Mouse (Mus musculus) embryonic facial prominence, embryonic 13.5 days (tissue): ENCODE data around the gene Myo1d. TPM values are rescaled to one million over a fixed set of nuclear protein-coding genes. Genes with fewer than 3 reads are reported as not detected.
A peak's percentile ranks its signal among the peaks of the same experiment; 100 is the strongest.

Source experiments
- ATAC-seq: fragments of 200-750 bp; cut with Nextera tagmentation; 2 replicates; pipeline ENCODE4 v1.8.0; 2017; ENCODE audit warnings: low read depth; ENCODE audit not compliant: insufficient number of reproducible peaks, insufficient read depth, low FRiP score, low TSS enrichment
- H3K27ac ChIP-seq: fragments of 300-500 bp; sonication (generic); 2 replicates; pipeline ENCODE4 v1.5.1; 2015; ENCODE audit warnings: moderate library complexity, mild to moderate bottlenecking, inconsistent platforms
- H3K27me3 ChIP-seq: fragments of 300-500 bp; sonication (generic); 2 replicates; pipeline ENCODE4 v1.6.1; 2015; ENCODE audit warnings: mild to moderate bottlenecking, inconsistent platforms
- H3K36me3 ChIP-seq: fragments of 300-500 bp; sonication (generic); 2 replicates; pipeline ENCODE4 v1.6.1; 2015; ENCODE audit warnings: mild to moderate bottlenecking, inconsistent platforms
- H3K4me1 ChIP-seq: fragments of 300-500 bp; sonication (generic); 2 replicates; pipeline ENCODE4 v1.6.1; 2015; ENCODE audit warnings: inconsistent platforms
- H3K4me2 ChIP-seq: fragments of 300-500 bp; sonication (generic); 2 replicates; pipeline ENCODE4 v1.6.1; 2015; ENCODE audit warnings: moderate library complexity, mild to moderate bottlenecking, inconsistent platforms
- H3K4me3 ChIP-seq: fragments of 300-500 bp; sonication (generic); 2 replicates; pipeline ENCODE4 v1.5.1; 2015; ENCODE audit warnings: mild to moderate bottlenecking, inconsistent platforms
- H3K9ac ChIP-seq: fragments of 300-500 bp; sonication (generic); 2 replicates; pipeline ENCODE4 v1.6.1; 2015; ENCODE audit warnings: mild to moderate bottlenecking, inconsistent platforms
- H3K9me3 ChIP-seq: fragments of 300-500 bp; sonication (generic); 2 replicates; pipeline ENCODE4 v1.6.1; 2016; ENCODE audit warnings: inconsistent platforms
- WGBS: fragments of 180-500 bp; shearing (Covaris S2); methylation state at CpG from one replicate; pipeline ENCODE4 v1.1.7; 2015; ENCODE audit warnings: mixed read lengths; 5-methylcytosine and 5-hydroxymethylcytosine counted together
- polyA plus RNA-seq: library from polyadenylated mRNA; unstranded; fragments of >200 nt; fragmentation: Nextera tagmentation; extraction: Ambion mirVana; gene quantifications from 2 replicates; pipeline ENCODE4 v1.2.1, GENCODE M21; 2015

The Myo1d gene
- polyA plus RNA-seq, 1 experiment from 2014 or later: 7.7 TPM

DNA sequence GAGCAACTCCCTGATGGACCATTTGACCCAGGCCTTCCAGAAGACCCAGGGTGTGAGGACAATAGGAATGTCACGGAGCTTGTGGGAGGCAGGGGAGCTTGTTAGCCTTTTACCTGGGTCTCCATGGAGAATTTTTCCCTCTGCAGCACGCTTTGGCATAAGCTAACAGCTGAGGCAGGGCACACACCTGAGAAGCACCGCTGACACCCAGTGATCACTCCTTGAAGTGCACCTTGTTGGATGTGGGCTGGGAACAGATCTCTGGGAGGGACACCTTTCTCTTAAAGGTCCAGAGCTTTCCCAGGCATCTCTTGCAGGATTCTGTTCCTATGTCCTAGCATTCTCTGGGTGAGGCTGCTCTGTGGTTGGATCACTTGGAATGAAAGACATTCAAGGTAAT lies 20.2 kb upstream of the Myo1d start:
- Histone ChIP-seq H3K27ac (no peak overlapping the region), H3K4me2 (no peak overlapping the region), H3K9me3 (no peaks in the 10 kb centered on the region), H3K36me3 (no peaks in the 10 kb centered on the region), H3K4me1 (no peaks in the 10 kb centered on the region), H3K4me3 (no peak overlapping the region), H3K27me3 (no peaks in the 10 kb centered on the region), H3K9ac (no peak overlapping the region)
- 41% methylated on average over 3 of the region's 3 CpGs for WGBS
- ATAC-seq: no peak

DNA sequence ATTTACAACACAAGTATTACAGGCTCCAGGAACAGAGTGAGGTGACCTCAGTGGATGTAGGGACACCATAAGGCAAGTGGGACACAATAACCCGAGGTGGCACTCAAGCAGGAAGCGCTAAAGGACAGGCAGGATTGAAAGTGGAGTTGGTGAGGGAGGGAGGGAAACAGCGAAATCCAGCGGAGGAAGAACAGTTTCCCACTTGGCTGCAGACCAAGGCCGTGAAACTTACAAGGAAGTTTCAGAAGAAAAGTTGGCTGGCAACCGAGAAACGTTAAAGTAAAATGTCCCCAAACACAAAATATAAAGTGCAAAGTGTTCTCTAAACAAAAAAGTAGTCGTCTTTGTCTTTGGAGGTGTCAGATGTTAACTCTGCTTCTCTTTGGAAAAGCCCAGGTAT lies 15.6 kb upstream of the Myo1d start:
- H3K9me3 ChIP-seq: no peaks in the 10 kb centered on the region
- no peaks in the 10 kb centered on the region for H3K36me3 ChIP-seq
- H3K27me3 ChIP-seq: no peaks in the 10 kb centered on the region
- H3K4me2 ChIP-seq: no peak overlapping the region
- WGBS: 78% methylated on average over 8 of the region's 8 CpGs
- ATAC-seq: no peak
- no peak overlapping the region for H3K4me3 ChIP-seq
- no peaks in the 10 kb centered on the region for H3K4me1 ChIP-seq
- no peak overlapping the region for H3K9ac ChIP-seq
- H3K27ac ChIP-seq: no peak overlapping the region

DNA sequence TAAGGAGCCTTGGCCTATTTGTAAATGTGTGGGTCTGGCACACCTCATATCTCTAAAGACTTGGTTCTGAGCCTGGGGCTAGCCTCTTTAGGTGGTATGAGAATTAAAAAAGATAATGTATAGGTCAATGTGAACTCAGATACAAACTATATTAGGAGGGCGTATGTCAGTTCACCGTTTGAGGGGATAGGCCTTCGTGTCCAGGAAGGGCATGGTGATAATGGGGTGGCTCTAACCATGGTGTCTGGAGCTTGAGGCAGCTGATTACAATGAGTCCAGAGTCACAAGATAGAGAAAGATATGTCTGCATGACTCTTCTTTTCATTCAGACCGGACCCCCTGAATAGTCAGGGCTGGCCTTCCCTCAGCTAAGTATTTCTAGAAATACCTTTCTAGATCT lies 14.5 kb upstream of the Myo1d start:
- Histone ChIP-seq H3K36me3 (no peaks in the 10 kb centered on the region), H3K27ac (no peak overlapping the region), H3K4me1 (no peaks in the 10 kb centered on the region), H3K4me2 (no peak overlapping the region), H3K9me3 (no peaks in the 10 kb centered on the region), H3K4me3 (no peak overlapping the region), H3K27me3 (no peaks in the 10 kb centered on the region), H3K9ac (no peak overlapping the region)
- ATAC-seq: no peak
- WGBS: 91% methylated on average over 4 of the region's 4 CpGs

GRCm38 (mm10) chr11:80793386-80793785 lies 13.6 kb upstream of the Myo1d start:
- Histone ChIP-seq H3K9ac (no peak overlapping the region), H3K27me3 (no peaks in the 10 kb centered on the region), H3K4me1 (no peaks in the 10 kb centered on the region), H3K9me3 (no peaks in the 10 kb centered on the region), H3K27ac (no peak overlapping the region), H3K4me3 (no peak overlapping the region), H3K4me2 (no peak overlapping the region), H3K36me3 (no peaks in the 10 kb centered on the region)
- WGBS: 85% methylated on average over 4 of the region's 4 CpGs
- no peak for ATAC-seq

- Histone ChIP-seq H3K4me2 (no peak overlapping the region), H3K9ac (no peak overlapping the region), H3K4me1 (no peaks in the 10 kb centered on the region), H3K36me3 (no peaks in the 10 kb centered on the region), H3K4me3 (no peak overlapping the region), H3K9me3 (no peaks in the 10 kb centered on the region), H3K27me3 (no peaks in the 10 kb centered on the region), H3K27ac (no peak overlapping the region)
- WGBS: 67% methylated on average over 3 of the region's 3 CpGs
- ATAC-seq: no peak
Measured at GRCm38 (mm10) chr11:80791677-80792432, 12.0 kb upstream of the Myo1d start.

DNA sequence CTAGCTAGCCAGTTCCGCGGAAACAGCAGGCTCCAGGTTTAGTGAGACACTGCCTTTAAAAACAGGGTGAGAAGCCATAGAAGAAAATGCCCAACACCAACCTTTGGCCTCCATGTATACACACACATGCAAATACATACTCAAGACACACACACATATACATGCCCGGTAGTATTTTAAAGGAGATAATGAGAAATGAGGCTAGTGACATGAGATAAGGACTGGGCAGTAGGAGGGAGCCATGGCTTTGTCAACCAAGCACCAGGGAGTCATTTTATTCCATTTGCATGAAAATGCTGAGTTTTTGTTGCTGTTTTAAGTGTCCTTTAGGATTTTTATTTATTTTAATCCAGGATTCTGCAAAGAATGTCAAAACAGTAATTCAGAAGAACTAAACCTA lies 10.6 kb upstream of the Myo1d start:
- no peak overlapping the region for H3K27ac ChIP-seq
- 75% methylated on average over 3 of the region's 3 CpGs for WGBS
- H3K9me3 ChIP-seq: no peaks in the 10 kb centered on the region
- ATAC-seq: no peak
- no peaks in the 10 kb centered on the region for H3K27me3 ChIP-seq
- no peaks in the 10 kb centered on the region for H3K4me1 ChIP-seq
- H3K4me2 ChIP-seq: no peak overlapping the region
- no peak overlapping the region for H3K4me3 ChIP-seq
- H3K36me3 ChIP-seq: no peaks in the 10 kb centered on the region
- H3K9ac ChIP-seq: no peak overlapping the region

DNA sequence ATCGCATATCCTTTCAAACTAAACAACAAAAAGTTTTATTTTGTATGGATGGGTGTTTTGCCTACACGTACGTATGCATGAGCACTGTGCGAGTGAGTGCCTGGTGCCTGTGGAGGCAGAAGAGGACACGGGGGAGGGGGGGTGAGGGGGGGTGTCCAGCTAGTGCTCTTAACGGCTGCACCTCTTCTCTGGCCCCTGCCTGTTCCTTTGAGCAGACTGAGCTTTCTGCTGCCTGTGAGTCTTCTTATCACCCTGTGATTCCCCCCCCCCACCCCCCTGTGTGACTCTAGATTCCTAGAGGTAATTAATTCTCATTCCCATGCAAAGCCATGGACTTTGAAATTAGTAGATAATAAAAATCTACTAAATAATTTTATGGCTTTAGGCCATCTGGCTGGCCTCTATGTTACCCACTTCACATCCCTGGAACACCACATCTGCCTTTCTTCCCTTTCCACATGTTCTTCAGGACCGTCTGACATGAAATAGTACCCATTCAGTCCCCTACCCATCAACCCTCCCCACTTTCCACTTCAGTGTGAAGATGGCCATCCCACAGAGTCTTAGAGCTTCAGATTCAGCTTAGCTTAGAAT lies 9.9 kb upstream of the Myo1d start:
- no peak for ATAC-seq

DNA sequence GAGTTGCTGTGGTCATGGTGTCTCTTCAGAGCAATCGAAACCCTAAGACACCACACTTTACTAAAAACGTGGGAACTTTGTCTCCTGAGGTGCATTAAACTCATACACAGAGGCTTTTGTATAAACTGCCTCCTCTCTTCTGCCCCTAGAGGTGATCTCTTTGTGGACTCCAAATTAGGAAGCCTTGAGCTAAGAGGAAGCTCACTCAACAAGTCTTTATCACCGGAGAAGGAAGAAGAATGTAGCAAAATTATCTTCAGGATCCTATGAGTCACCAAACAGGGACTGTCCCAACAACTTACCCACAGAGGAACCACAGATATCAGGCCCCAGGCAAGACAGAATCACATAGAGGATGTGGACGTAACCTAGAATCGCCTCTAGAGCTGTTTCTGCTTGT lies 5.8 kb upstream of the Myo1d start:
- no peaks in the 10 kb centered on the region for H3K27me3 ChIP-seq
- WGBS: 81% methylated on average over 5 of the region's 5 CpGs

More for the DNA sequence above, 9.9 kb upstream of the Myo1d start:
- WGBS: 66% methylated on average over 7 of the region's 7 CpGs
- H3K4me3 ChIP-seq: no peak overlapping the region
- no peaks in the 10 kb centered on the region for H3K27me3 ChIP-seq
- H3K9ac ChIP-seq: no peak overlapping the region
- no peak overlapping the region for H3K27ac ChIP-seq
- H3K9me3 ChIP-seq: no peaks in the 10 kb centered on the region
- no peaks in the 10 kb centered on the region for H3K36me3 ChIP-seq
- no peak overlapping the region for H3K4me2 ChIP-seq
- no peaks in the 10 kb centered on the region for H3K4me1 ChIP-seq

DNA sequence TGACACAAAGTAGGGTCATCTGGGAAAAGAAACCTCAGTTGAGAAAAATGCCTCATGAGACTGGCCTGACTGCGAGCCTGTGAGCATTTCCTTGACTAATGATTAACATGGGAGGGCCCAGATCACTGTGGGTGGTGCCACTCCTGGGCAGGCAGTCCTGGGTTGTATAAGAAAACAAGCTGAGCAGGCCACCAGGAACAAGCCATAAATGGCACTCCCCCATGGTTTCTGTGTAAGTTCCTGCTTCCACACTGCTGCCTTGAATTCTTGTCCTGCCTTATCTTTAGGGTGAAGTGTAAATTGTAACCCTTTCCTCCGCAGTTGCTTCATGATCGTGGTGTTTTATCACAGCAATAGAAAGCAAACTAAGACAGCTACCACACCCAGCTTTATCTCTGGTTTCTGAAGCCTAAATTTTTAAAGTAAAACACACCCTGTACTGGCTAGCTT lies 4.5 kb upstream of the Myo1d start:
- no peak for ATAC-seq
- no peaks in the 10 kb centered on the region for H3K4me1 ChIP-seq
- 56% methylated on average over 3 of the region's 3 CpGs for WGBS

More for the DNA sequence above, 5.8 kb upstream of the Myo1d start:
- Histone ChIP-seq H3K9me3 (no peaks in the 10 kb centered on the region), H3K36me3 (no peaks in the 10 kb centered on the region), H3K4me1 (no peaks in the 10 kb centered on the region), H3K4me2 (no peak overlapping the region), H3K9ac (no peak overlapping the region), H3K4me3 (no peak overlapping the region), H3K27ac (no peak overlapping the region)
- ATAC-seq: no peak

GRCm38 (mm10) chr11:80783460-80783859 lies 3.6 kb upstream of the Myo1d start:
- no peak for ATAC-seq
- no peaks in the 10 kb centered on the region for H3K27me3 ChIP-seq
- H3K4me2 ChIP-seq: no peak overlapping the region
- H3K9me3 ChIP-seq: no peaks in the 10 kb centered on the region
- H3K9ac ChIP-seq: no peak overlapping the region
- H3K4me1 ChIP-seq: no peaks in the 10 kb centered on the region
- no peak overlapping the region for H3K27ac ChIP-seq
- no peak overlapping the region for H3K4me3 ChIP-seq
- H3K36me3 ChIP-seq: no peaks in the 10 kb centered on the region
- 65% methylated on average over 7 of the region's 7 CpGs for WGBS

More for the DNA sequence above, 4.5 kb upstream of the Myo1d start:
- H3K36me3 ChIP-seq: no peaks in the 10 kb centered on the region
- no peak overlapping the region for H3K27ac ChIP-seq
- no peaks in the 10 kb centered on the region for H3K9me3 ChIP-seq
- no peak overlapping the region for H3K4me2 ChIP-seq
- H3K9ac ChIP-seq: no peak overlapping the region
- no peaks in the 10 kb centered on the region for H3K27me3 ChIP-seq
- no peak overlapping the region for H3K4me3 ChIP-seq

- no peak overlapping the region for H3K4me3 ChIP-seq
- peaks cover 4% of the 10 kb centered on the region; the same call in 1 of the 2 replicates for H3K4me1 ChIP-seq
- no peaks in the 10 kb centered on the region for H3K9me3 ChIP-seq
- no peak overlapping the region for H3K4me2 ChIP-seq
- H3K27me3 ChIP-seq: no peaks in the 10 kb centered on the region
- H3K27ac ChIP-seq: no peak overlapping the region
- WGBS: 84% methylated on average over 2 of the region's 2 CpGs
- no peak for ATAC-seq
- H3K9ac ChIP-seq: no peak overlapping the region
- H3K36me3 ChIP-seq: no peaks in the 10 kb centered on the region
Measured at GRCm38 (mm10) chr11:80781535-80781934, 1.7 kb upstream of the Myo1d start.

DNA sequence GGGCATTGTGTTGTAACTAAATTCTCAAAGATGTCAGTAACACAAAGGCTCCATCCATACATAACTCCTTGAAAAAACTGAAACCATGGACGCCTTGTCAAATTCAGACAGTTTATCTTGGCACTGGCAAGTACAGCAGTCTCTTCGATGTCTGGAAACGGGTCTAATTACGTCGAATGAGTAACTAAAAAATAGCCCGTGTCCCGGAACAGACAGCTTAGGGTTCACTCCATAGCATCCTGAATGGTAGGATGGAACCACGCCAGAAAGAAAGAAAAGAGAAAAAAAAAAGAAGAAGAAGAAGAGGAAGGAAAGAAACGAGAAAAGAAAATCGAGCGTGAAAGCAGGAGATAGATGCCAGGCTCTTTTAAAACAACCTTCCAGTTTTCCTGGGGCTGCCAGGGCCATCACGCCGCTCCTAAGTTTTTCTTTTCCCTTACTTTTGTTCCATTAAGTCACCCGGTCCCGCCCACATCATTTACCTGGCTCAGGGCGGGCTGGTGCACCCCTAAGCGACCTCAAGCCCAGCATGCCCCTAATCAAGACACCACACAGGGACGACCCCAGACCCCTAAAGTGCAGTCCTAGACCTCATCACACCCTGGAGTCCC lies 804 bp downstream of the Myo1d start:
- no peak for ATAC-seq
- H3K4me2 ChIP-seq: peak overlapping the region; percentile 87
- H3K9ac ChIP-seq: peak overlapping the region; percentile 75
- H3K4me1 ChIP-seq: peaks cover 4% of the 10 kb centered on the region; the same call in 1 of the 2 replicates
- no peaks in the 10 kb centered on the region for H3K9me3 ChIP-seq
- no peaks in the 10 kb centered on the region for H3K36me3 ChIP-seq
- H3K4me3 ChIP-seq: peak overlapping the region; percentile 72
- no peaks in the 10 kb centered on the region for H3K27me3 ChIP-seq
- H3K27ac ChIP-seq: peak overlapping the region; percentile 80; the same call in 1 of the 2 replicates
- 2% methylated on average over 18 of the region's 18 CpGs for WGBS
